Mouse (Mus musculus): ENCODE measurements around the gene Mphosph9. TPM values are rescaled to one million over a fixed set of nuclear protein-coding genes. Genes with fewer than 3 reads are reported as not detected.
"Not testable (repeated sequence)": the region's sequence is repeated elsewhere in the genome, so short reads cannot be mapped to it uniquely, and the experiment has no call there.

Mphosph9 gene
- 8.5 and 8.7 TPM in 2 replicates for polyA plus RNA-seq (2016; fragmentation: Nextera tagmentation; extraction: Ambion mirVana)

GRCm38 (mm10) chr5:124327510-124328364, at the start of gene Mphosph9, which contains the start of gene 2810006K23Rik:
Gene Mphosph9 (minus strand): TSS chr5:124327972.
Gene 2810006K23Rik (plus strand): TSS chr5:124328089.
- Histone ChIP-seq H3K27ac (peak within 1 kb of the TSS; percentile 93), H3K4me2 (peak within 1 kb of the TSS; percentile 84), H3K4me3 (peak within 1 kb of the TSS; percentile 75), H3K27me3 (replicated peaks) (no peaks in the 10 kb centered on the region), H3K9ac (peak within 1 kb of the TSS; percentile 80), H3K9me3 (replicated peaks) (no peaks in the 10 kb centered on the region), H3K4me1 (peaks cover 18% of the 10 kb centered on the region), H3K36me3 (peaks cover 17% of the 10 kb centered on the region)
- under 1% methylated on average over 72 of the region's 72 CpGs for WGBS (ENCODE audit: insufficient replicate concordance)
- ATAC-seq, result peak; percentile 96

GRCm38 (mm10) chr5:124377149-124377548, 49.4 kb upstream of the Mphosph9 start:
- no peaks in the 10 kb centered on the region for H3K9me3 ChIP-seq (replicated peaks)
- H3K9ac ChIP-seq, result no peak overlapping the region
- H3K27ac ChIP-seq, result no peak overlapping the region; the same call in 1 of the 2 replicates
- no peak overlapping the region for H3K4me2 ChIP-seq
- H3K36me3 ChIP-seq, result peaks cover 96% of the 10 kb centered on the region
- WGBS (ENCODE audit: insufficient replicate concordance), result 86% methylated on average over 4 of the region's 4 CpGs
- ATAC-seq, result no peak
- no peak overlapping the region for H3K4me3 ChIP-seq
- no peaks in the 10 kb centered on the region for H3K4me1 ChIP-seq
- no peaks in the 10 kb centered on the region for H3K27me3 ChIP-seq (replicated peaks)

- Histone ChIP-seq H3K9ac (no peak overlapping the region), H3K4me3 (no peak overlapping the region), H3K36me3 (peaks cover 96% of the 10 kb centered on the region), H3K4me1 (no peaks in the 10 kb centered on the region), H3K4me2 (no peak overlapping the region), H3K27ac (no peak overlapping the region), H3K9me3 (replicated peaks) (no peaks in the 10 kb centered on the region), H3K27me3 (replicated peaks) (no peaks in the 10 kb centered on the region)
- WGBS (ENCODE audit: insufficient replicate concordance), result 92% methylated on average over 1 of the region's 1 CpGs
- ATAC-seq, result no peak
Measured at GRCm38 (mm10) chr5:124376401-124376800, 48.6 kb upstream of the Mphosph9 start.

- Histone ChIP-seq H3K27me3 (replicated peaks) (no peaks in the 10 kb centered on the region), H3K9ac (no peak overlapping the region), H3K4me3 (no peak overlapping the region), H3K9me3 (replicated peaks) (no peaks in the 10 kb centered on the region), H3K36me3 (peaks cover 96% of the 10 kb centered on the region), H3K4me1 (no peaks in the 10 kb centered on the region), H3K4me2 (no peak overlapping the region), H3K27ac (no peak overlapping the region)
- WGBS (ENCODE audit: insufficient replicate concordance), result 93% methylated on average over 7 of the region's 7 CpGs
- no peak for ATAC-seq
Measured at GRCm38 (mm10) chr5:124374298-124374697, 46.5 kb upstream of the Mphosph9 start.

GRCm38 (mm10) chr5:124366721-124367120, 38.9 kb upstream of the Mphosph9 start:
- Histone ChIP-seq H3K27me3 (replicated peaks) (no peaks in the 10 kb centered on the region), H3K9me3 (replicated peaks) (no peaks in the 10 kb centered on the region), H3K27ac (no peak overlapping the region), H3K4me2 (no peak overlapping the region), H3K36me3 (peaks cover 38% of the 10 kb centered on the region), H3K4me1 (no peaks in the 10 kb centered on the region), H3K9ac (no peak overlapping the region), H3K4me3 (no peak overlapping the region)
- WGBS (ENCODE audit: insufficient replicate concordance), result 64% methylated on average over 3 of the region's 3 CpGs
- ATAC-seq, result no peak

- H3K27ac ChIP-seq, result no peak overlapping the region
- H3K27me3 ChIP-seq (replicated peaks), result no peaks in the 10 kb centered on the region
- no peaks in the 10 kb centered on the region for H3K4me1 ChIP-seq
- no peak for ATAC-seq
- no peak overlapping the region for H3K4me3 ChIP-seq
- no peak overlapping the region for H3K9ac ChIP-seq
- WGBS (ENCODE audit: insufficient replicate concordance), result 74% methylated on average over 2 of the region's 2 CpGs
- H3K9me3 ChIP-seq (replicated peaks), result no peaks in the 10 kb centered on the region
- no peak overlapping the region for H3K4me2 ChIP-seq
- H3K36me3 ChIP-seq, result peaks cover 28% of the 10 kb centered on the region
Measured at GRCm38 (mm10) chr5:124365754-124366153, 38.0 kb upstream of the Mphosph9 start.

- Histone ChIP-seq H3K27ac (no peak overlapping the region), H3K4me2 (no peak overlapping the region), H3K27me3 (replicated peaks) (no peaks in the 10 kb centered on the region), H3K9me3 (replicated peaks) (no peaks in the 10 kb centered on the region), H3K36me3 (peaks cover 14% of the 10 kb centered on the region), H3K4me3 (no peak overlapping the region), H3K9ac (no peak overlapping the region), H3K4me1 (no peaks in the 10 kb centered on the region)
- WGBS (ENCODE audit: insufficient replicate concordance), result 77% methylated on average over 6 of the region's 6 CpGs
- no peak for ATAC-seq
Measured at GRCm38 (mm10) chr5:124364173-124364918, 36.6 kb upstream of the Mphosph9 start.

- H3K9me3 ChIP-seq (replicated peaks); H3K4me3 ChIP-seq; H3K4me2 ChIP-seq; H3K27ac ChIP-seq; ATAC-seq; H3K27me3 ChIP-seq (replicated peaks); H3K9ac ChIP-seq; H3K36me3 ChIP-seq; H3K4me1 ChIP-seq: not testable (repeated sequence)
- 78% methylated on average over 5 of the region's 5 CpGs for WGBS (ENCODE audit: insufficient replicate concordance)
Measured at GRCm38 (mm10) chr5:124362982-124363381, 35.2 kb upstream of the Mphosph9 start, which contains the start of gene Cdk2ap1. Gene Cdk2ap1 (minus strand): TSS chr5:124363082.

GRCm38 (mm10) chr5:124359641-124360040, 31.9 kb upstream of the Mphosph9 start:
- no peak for ATAC-seq
- H3K36me3 ChIP-seq, result no peaks in the 10 kb centered on the region
- no peak overlapping the region for H3K4me2 ChIP-seq
- WGBS (ENCODE audit: insufficient replicate concordance), result 68% methylated on average over 2 of the region's 2 CpGs
- no peaks in the 10 kb centered on the region for H3K27me3 ChIP-seq (replicated peaks)
- H3K9ac ChIP-seq, result no peak overlapping the region
- H3K27ac ChIP-seq, result no peak overlapping the region
- no peak overlapping the region for H3K4me3 ChIP-seq
- H3K9me3 ChIP-seq (replicated peaks), result no peaks in the 10 kb centered on the region
- peaks cover 6% of the 10 kb centered on the region; the same call in 1 of the 2 replicates for H3K4me1 ChIP-seq

GRCm38 (mm10) chr5:124356695-124357094, 28.9 kb upstream of the Mphosph9 start:
- Histone ChIP-seq H3K9ac (no peak overlapping the region), H3K4me1 (peaks cover 24% of the 10 kb centered on the region), H3K27ac (no peak overlapping the region), H3K27me3 (replicated peaks) (no peaks in the 10 kb centered on the region), H3K4me2 (no peak overlapping the region), H3K4me3 (no peak overlapping the region), H3K9me3 (replicated peaks) (no peaks in the 10 kb centered on the region), H3K36me3 (no peaks in the 10 kb centered on the region)
- ATAC-seq, result no peak
- 53% methylated on average over 3 of the region's 3 CpGs for WGBS (ENCODE audit: insufficient replicate concordance)

GRCm38 (mm10) chr5:124355425-124355959, 27.7 kb upstream of the Mphosph9 start:
- Histone ChIP-seq H3K4me2 (peak overlapping the region; percentile 96), H3K4me1 (peaks cover 36% of the 10 kb centered on the region), H3K27me3 (replicated peaks) (no peaks in the 10 kb centered on the region), H3K4me3 (peak overlapping the region; percentile 96), H3K9me3 (replicated peaks) (no peaks in the 10 kb centered on the region), H3K9ac (peak overlapping the region; percentile 98), H3K27ac (no peak overlapping the region), H3K36me3 (peaks cover 6% of the 10 kb centered on the region)
- WGBS (ENCODE audit: insufficient replicate concordance), result 9% methylated on average over 12 of the region's 12 CpGs
- no peak for ATAC-seq
